Mouse (Mus musculus): ENCODE measurements around the gene Fbn1. TPM values are rescaled to one million over a fixed set of nuclear protein-coding genes. Genes with fewer than 3 reads are reported as not detected.

The Fbn1 gene
- polyA plus RNA-seq, 2 experiments = 0.73 to 1.3 TPM

DNA sequence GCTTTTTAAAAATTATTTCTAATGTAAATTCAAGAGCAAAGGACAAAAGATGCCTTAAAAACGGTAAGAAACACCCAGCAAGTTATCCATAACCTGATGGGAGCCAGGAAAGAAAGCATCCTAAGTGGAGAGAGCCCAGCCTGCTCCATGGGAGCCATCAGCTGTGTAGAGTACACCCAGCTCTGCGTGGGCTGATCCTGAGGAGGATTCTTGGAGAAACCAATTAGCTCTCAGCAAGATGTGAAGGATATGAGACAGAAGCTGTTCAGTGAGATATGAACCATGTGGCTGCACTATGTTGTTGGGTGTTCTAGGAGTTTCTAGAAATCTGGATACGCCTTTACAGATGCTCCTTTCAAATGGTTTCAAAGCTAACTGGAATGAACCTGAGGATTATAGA, 202.1 kb downstream of the Fbn1 start:
- H3K27ac ChIP-seq = no peak overlapping the region
- ATAC-seq (ENCODE audit: insufficient read depth) = no peak
- no peaks in the 10 kb centered on the region for H3K9me3 ChIP-seq (ENCODE audit: control insufficient read depth, low read length)
- TF ChIP-seq EP300 (IDR thresholded peaks at IDR 0.05; ENCODE audit: low read depth) = no peak
- TF ChIP-seq CTCF (IDR thresholded peaks at IDR 0.05; ENCODE audit: low read depth) = no peak
- H3K27me3 ChIP-seq (ENCODE audit: control insufficient read depth, insufficient read depth, low read length) = no peaks in the 10 kb centered on the region
- no peak overlapping the region for H3K4me3 ChIP-seq (ENCODE audit: insufficient read depth in 1 of 2, low read depth in 2 of 2, low read length in 2 of 2)
- H3K36me3 ChIP-seq (replicated peaks; ENCODE audit: control insufficient read depth, insufficient read depth, low read depth) = no peaks in the 10 kb centered on the region
- no peak overlapping the region for H3K4me2 ChIP-seq (ENCODE audit: low read depth)
- no peaks in the 10 kb centered on the region for H3K4me1 ChIP-seq (replicated peaks; ENCODE audit: control insufficient read depth in 2 of 2, insufficient read depth in 2 of 2, low read length in 1 of 2)
- 44% methylated on average over 3 of the region's 3 CpGs for WGBS (ENCODE audit: insufficient replicate concordance)
- DNase-seq (ENCODE audit: low read depth in 3 of 3, low spot score in 3 of 3) = no peak
- H3K9ac ChIP-seq (replicated peaks) = no peak overlapping the region

DNA sequence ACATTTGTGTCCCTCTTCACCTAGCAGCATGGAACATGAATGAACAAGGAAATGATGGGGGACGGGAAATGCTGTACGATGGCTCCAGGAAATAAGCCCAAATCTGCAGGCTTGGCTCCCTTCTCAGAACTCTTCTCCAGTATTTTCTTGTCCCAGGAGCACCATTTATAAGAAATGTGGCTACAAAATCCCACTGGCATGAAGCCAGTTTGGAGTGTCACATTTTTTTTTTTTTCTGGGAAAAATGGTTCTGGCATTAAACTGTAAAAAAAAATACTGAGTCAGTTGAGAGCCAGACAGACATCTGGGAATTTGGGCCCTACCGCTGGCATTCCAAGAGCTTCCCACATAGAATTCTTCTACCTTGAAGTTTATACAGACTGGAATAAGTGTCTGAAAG, 203.0 kb downstream of the Fbn1 start:
- Histone ChIP-seq H3K36me3 (replicated peaks; ENCODE audit: control insufficient read depth, insufficient read depth, low read depth) (no peaks in the 10 kb centered on the region), H3K4me3 (ENCODE audit: insufficient read depth in 1 of 2, low read depth in 2 of 2, low read length in 2 of 2) (no peak overlapping the region), H3K27ac (no peak overlapping the region), H3K9me3 (ENCODE audit: control insufficient read depth, low read length) (no peaks in the 10 kb centered on the region), H3K27me3 (ENCODE audit: control insufficient read depth, insufficient read depth, low read length) (no peaks in the 10 kb centered on the region), H3K4me1 (replicated peaks; ENCODE audit: control insufficient read depth in 2 of 2, insufficient read depth in 2 of 2, low read length in 1 of 2) (no peaks in the 10 kb centered on the region), H3K4me2 (ENCODE audit: low read depth) (no peak overlapping the region), H3K9ac (replicated peaks) (no peak overlapping the region)
- no peak for TF ChIP-seq EP300 (IDR thresholded peaks at IDR 0.05; ENCODE audit: low read depth)
- TF ChIP-seq CTCF (IDR thresholded peaks at IDR 0.05; ENCODE audit: low read depth) = no peak
- no peak for DNase-seq (ENCODE audit: low read depth in 3 of 3, low spot score in 3 of 3)
- no peak for ATAC-seq (ENCODE audit: insufficient read depth)
- WGBS (ENCODE audit: insufficient replicate concordance) = 64% methylated on average over 3 of the region's 3 CpGs

DNA sequence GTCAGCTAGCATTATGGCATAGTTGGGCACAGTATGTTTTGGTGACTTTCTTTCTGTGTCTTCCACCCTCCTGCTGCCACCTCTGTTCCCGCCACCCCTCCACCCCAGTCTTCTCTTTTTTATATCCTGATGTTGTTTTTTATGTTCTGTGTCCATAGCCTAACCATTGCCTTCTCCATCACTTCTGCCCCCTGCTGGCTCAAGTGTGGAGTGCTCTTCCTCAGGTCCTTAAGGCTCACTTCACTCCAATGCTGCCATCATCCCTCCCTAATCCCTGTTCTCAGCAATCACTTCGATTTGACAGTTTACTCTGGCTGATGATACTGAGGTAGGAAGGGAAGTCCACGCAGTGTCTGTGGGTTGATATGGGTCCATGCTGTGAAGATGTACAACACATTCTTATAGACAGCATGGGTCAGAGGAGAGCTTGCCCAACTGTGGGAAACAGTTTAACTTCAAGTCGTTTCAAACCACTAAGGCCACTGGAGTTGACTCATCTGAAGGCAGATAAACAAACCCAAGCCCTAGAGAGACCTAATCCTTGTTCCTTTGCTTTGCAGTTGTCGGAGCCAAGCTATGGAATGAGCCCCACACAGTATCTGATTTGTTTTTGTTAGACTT, 203.9 kb downstream of the Fbn1 start:
- H3K36me3 ChIP-seq (replicated peaks; ENCODE audit: control insufficient read depth, insufficient read depth, low read depth) = no peaks in the 10 kb centered on the region
- H3K4me3 ChIP-seq (ENCODE audit: insufficient read depth in 1 of 2, low read depth in 2 of 2, low read length in 2 of 2) = no peak overlapping the region
- ATAC-seq (ENCODE audit: insufficient read depth) (no peak), DNase-seq (ENCODE audit: low read depth in 3 of 3, low spot score in 3 of 3) (no peak)
- no peak overlapping the region for H3K27ac ChIP-seq
- no peaks in the 10 kb centered on the region for H3K9me3 ChIP-seq (ENCODE audit: control insufficient read depth, low read length)
- H3K27me3 ChIP-seq (ENCODE audit: control insufficient read depth, insufficient read depth, low read length) = no peaks in the 10 kb centered on the region
- 48% methylated on average over 5 of the region's 5 CpGs for WGBS (ENCODE audit: insufficient replicate concordance)
- no peaks in the 10 kb centered on the region for H3K4me1 ChIP-seq (replicated peaks; ENCODE audit: control insufficient read depth in 2 of 2, insufficient read depth in 2 of 2, low read length in 1 of 2)
- no peak overlapping the region for H3K4me2 ChIP-seq (ENCODE audit: low read depth)
- no peak overlapping the region for H3K9ac ChIP-seq (replicated peaks)
- no peak for TF ChIP-seq EP300 (IDR thresholded peaks at IDR 0.05; ENCODE audit: low read depth)
- peak; percentile 50; the same call in 1 of the 2 replicates for TF ChIP-seq CTCF (IDR thresholded peaks at IDR 0.05; ENCODE audit: low read depth)

DNA sequence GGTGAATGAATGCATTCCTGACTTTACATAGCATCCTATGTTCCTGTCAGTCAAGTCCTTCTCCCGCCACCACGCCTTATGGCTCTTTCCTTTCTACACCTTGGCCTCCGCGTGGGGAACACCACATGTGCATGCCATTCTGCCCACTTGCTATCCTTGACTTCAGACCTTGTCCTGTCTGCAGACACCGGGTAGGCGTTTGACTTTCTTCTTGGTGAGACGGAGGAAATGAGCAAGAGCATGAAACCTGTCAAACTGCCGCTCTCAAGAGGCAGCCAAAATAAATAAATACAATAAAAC, 205.2 kb downstream of the Fbn1 start:
- ATAC-seq (ENCODE audit: insufficient read depth) = no peak
- Histone ChIP-seq H3K4me3 (ENCODE audit: insufficient read depth in 1 of 2, low read depth in 2 of 2, low read length in 2 of 2) (no peak overlapping the region), H3K27me3 (ENCODE audit: control insufficient read depth, insufficient read depth, low read length) (no peaks in the 10 kb centered on the region), H3K27ac (no peak overlapping the region), H3K4me2 (ENCODE audit: low read depth) (no peak overlapping the region), H3K9me3 (ENCODE audit: control insufficient read depth, low read length) (no peaks in the 10 kb centered on the region), H3K36me3 (replicated peaks; ENCODE audit: control insufficient read depth, insufficient read depth, low read depth) (no peaks in the 10 kb centered on the region), H3K4me1 (replicated peaks; ENCODE audit: control insufficient read depth in 2 of 2, insufficient read depth in 2 of 2, low read length in 1 of 2) (no peaks in the 10 kb centered on the region), H3K9ac (replicated peaks) (no peak overlapping the region)
- TF ChIP-seq EP300 (IDR thresholded peaks at IDR 0.05; ENCODE audit: low read depth) (no peak), CTCF (IDR thresholded peaks at IDR 0.05; ENCODE audit: low read depth) (no peak)
- no peak for DNase-seq (ENCODE audit: low read depth in 3 of 3, low spot score in 3 of 3)
- 71% methylated on average over 8 of the region's 8 CpGs for WGBS (ENCODE audit: insufficient replicate concordance)

DNA sequence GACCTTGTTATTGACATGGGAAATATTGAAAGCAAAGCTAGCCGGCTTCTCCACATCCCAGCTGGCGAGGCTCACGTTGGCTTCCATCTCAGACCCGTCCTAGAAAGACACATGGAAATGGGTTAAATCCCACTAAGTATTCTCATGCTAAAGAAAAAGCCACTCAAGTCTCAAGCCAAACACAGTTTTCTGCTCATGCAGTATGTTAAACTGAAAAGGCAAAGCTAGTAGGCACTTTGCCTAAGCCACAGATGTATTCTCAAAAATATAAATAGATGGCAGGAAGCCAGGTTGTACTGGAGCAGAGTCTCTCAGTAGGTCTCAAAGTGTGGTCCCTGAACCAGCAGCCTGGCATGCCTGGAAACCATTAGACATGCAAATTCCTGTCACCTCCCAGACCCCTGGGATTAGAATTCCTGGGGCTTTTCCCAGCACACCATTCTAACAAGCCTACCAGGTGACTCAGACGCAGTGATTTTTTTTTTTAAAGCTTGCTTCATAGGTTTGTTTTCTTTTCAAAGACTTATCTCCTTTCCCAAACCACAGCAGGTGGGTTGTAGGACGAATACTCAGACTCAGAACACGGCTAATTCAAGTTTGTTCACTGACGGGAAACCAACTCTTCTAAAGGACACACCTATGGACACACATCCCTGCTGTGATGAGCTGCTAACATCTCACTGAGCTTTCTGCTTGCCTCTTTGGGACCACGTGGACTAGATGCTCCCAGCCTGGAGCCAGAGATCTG, 205.7 kb downstream of the Fbn1 start:
- 51% methylated on average over 9 of the region's 9 CpGs for WGBS (ENCODE audit: insufficient replicate concordance)
- no peak for TF ChIP-seq EP300 (IDR thresholded peaks at IDR 0.05; ENCODE audit: low read depth)
- TF ChIP-seq CTCF (IDR thresholded peaks at IDR 0.05; ENCODE audit: low read depth) = no peak
- no peaks in the 10 kb centered on the region for H3K27me3 ChIP-seq (ENCODE audit: control insufficient read depth, insufficient read depth, low read length)
- no peaks in the 10 kb centered on the region for H3K9me3 ChIP-seq (ENCODE audit: control insufficient read depth, low read length)
- no peaks in the 10 kb centered on the region for H3K4me1 ChIP-seq (replicated peaks; ENCODE audit: control insufficient read depth in 2 of 2, insufficient read depth in 2 of 2, low read length in 1 of 2)
- no peak overlapping the region for H3K9ac ChIP-seq (replicated peaks)
- H3K36me3 ChIP-seq (replicated peaks; ENCODE audit: control insufficient read depth, insufficient read depth, low read depth) = no peaks in the 10 kb centered on the region
- DNase-seq (ENCODE audit: low read depth in 3 of 3, low spot score in 3 of 3) (no peak), ATAC-seq (ENCODE audit: insufficient read depth) (no peak)
- H3K4me3 ChIP-seq (ENCODE audit: insufficient read depth in 1 of 2, low read depth in 2 of 2, low read length in 2 of 2) = no peak overlapping the region
- no peak overlapping the region for H3K27ac ChIP-seq
- H3K4me2 ChIP-seq (ENCODE audit: low read depth) = no peak overlapping the region

Measured in liver, embryonic 14.5 days (tissue).